Comparison of ENCODE assay signal across 7 mouse cellular contexts in genomic region chrX:153360666-153361269, GRCm38 (mm10).
DNase-seq lines count a peak whose midpoint lies in the region; ATAC-seq and TF ChIP-seq lines count a peak whose summit lies in the region.

No protein-coding gene starts in this region.

- H3K27ac ChIP-seq in lung, postnatal 0 days (ENCODE audit: low read length) = no peak overlapping the region
- no peak overlapping the region for H3K27ac ChIP-seq in forebrain, embryonic 11.5 days (ENCODE audit: low read depth, low read length)
- H3K27ac ChIP-seq in limb, embryonic 11.5 days (replicated peaks; ENCODE audit: low read depth, low read length) = no peak overlapping the region

- no peaks in the 10 kb centered on the region for H3K27me3 ChIP-seq in lung, postnatal 0 days (replicated peaks; ENCODE audit: insufficient read depth, low read length)
- H3K27me3 ChIP-seq in forebrain, embryonic 11.5 days (ENCODE audit: control insufficient read depth, insufficient read depth, low read length) = peaks cover 3% of the 10 kb centered on the region; the same call in 1 of the 2 replicates
- peaks cover 18% of the 10 kb centered on the region for H3K27me3 ChIP-seq in limb, embryonic 11.5 days (ENCODE audit: control insufficient read depth, insufficient read depth, low read length)
- H3K27me3 ChIP-seq in splenic B cell, adult 2 months (ENCODE audit: control insufficient read depth, insufficient read depth, low read length, poor library complexity, severe bottlenecking) = no peaks in the 10 kb centered on the region

- H3K9ac ChIP-seq in lung, postnatal 0 days (replicated peaks; ENCODE audit: low read depth) = no peak overlapping the region
- no peak overlapping the region for H3K9ac ChIP-seq in forebrain, embryonic 11.5 days (ENCODE audit: low read length)
- no peak overlapping the region for H3K9ac ChIP-seq in limb, embryonic 11.5 days (ENCODE audit: low read length)

- no peak for TF ChIP-seq CTCF in lung, postnatal 0 days (IDR thresholded peaks at IDR 0.05)

- ATAC-seq in lung, postnatal 0 days = no peak
- no peak for ATAC-seq in forebrain, embryonic 11.5 days (replicated peaks; ENCODE audit: low FRiP score)
- 0 out of 2 replicates have a peak, but pooled peaks have one; percentile 26 for ATAC-seq in limb, embryonic 11.5 days (ENCODE audit: insufficient number of reproducible peaks, low FRiP score, low TSS enrichment, low read depth)
- ATAC-seq in erythroid progenitor cell, adult 5-6 weeks (replicated peaks; ENCODE audit: low FRiP score, poor library complexity, severe bottlenecking) = no peak

- no peak for TF ChIP-seq EP300 in lung, postnatal 0 days (IDR thresholded peaks at IDR 0.05)

- no peak for DNase-seq in lung, postnatal 0 days (ENCODE audit: low spot score)
- no peak for DNase-seq in lung, postnatal 14 days
- DNase-seq in forebrain, embryonic 11.5 days (ENCODE audit: low spot score) = no peak
- DNase-seq in limb, embryonic 11.5 days (ENCODE audit: low spot score) = no peak
- DNase-seq in splenic B cell, adult 2 months (ENCODE audit: low read depth, low spot score) = peak; percentile 1
- no peak for DNase-seq in gastrocnemius, postnatal 10 days

- peak overlapping the region; percentile 62 for H3K4me2 ChIP-seq in lung, postnatal 0 days (replicated peaks; ENCODE audit: low read depth, low read length)
- peak overlapping the region; percentile 65 for H3K4me2 ChIP-seq in forebrain, embryonic 11.5 days (ENCODE audit: low read depth, low read length, severe bottlenecking)
- H3K4me2 ChIP-seq in limb, embryonic 11.5 days (ENCODE audit: low read depth, severe bottlenecking) = peak overlapping the region; percentile 61

- WGBS in lung, postnatal 0 days = 21% methylated on average over 9 of the region's 9 CpGs
- 26% methylated on average over 9 of the region's 9 CpGs for WGBS in forebrain, embryonic 11.5 days
- WGBS in limb, embryonic 11.5 days = 32% methylated on average over 9 of the region's 9 CpGs

- H3K9me3 ChIP-seq in lung, postnatal 0 days (ENCODE audit: low read length) = no peaks in the 10 kb centered on the region
- H3K9me3 ChIP-seq in forebrain, embryonic 11.5 days (ENCODE audit: control insufficient read depth, low read length) = no peaks in the 10 kb centered on the region
- H3K9me3 ChIP-seq in limb, embryonic 11.5 days (ENCODE audit: control insufficient read depth, low read length) = no peaks in the 10 kb centered on the region

- H3K36me3 ChIP-seq in lung, postnatal 0 days (ENCODE audit: insufficient read depth, low read length) = no peaks in the 10 kb centered on the region
- no peaks in the 10 kb centered on the region for H3K36me3 ChIP-seq in forebrain, embryonic 11.5 days (ENCODE audit: control insufficient read depth, insufficient read depth, low read length)
- no peaks in the 10 kb centered on the region for H3K36me3 ChIP-seq in limb, embryonic 11.5 days (ENCODE audit: control insufficient read depth, insufficient read depth, low read length)
- no peaks in the 10 kb centered on the region for H3K36me3 ChIP-seq in splenic B cell, adult 2 months (ENCODE audit: control insufficient read depth, insufficient read depth, low read length, poor library complexity, severe bottlenecking)

- H3K4me3 ChIP-seq in lung, postnatal 0 days (ENCODE audit: low read depth, low read length) = peak overlapping the region; percentile 41; the same call in 1 of the 2 replicates
- H3K4me3 ChIP-seq in forebrain, embryonic 11.5 days (ENCODE audit: low read depth, low read length) = peak overlapping the region; percentile 40; the same call in 1 of the 2 replicates
- no peak overlapping the region; the same call in 1 of the 2 replicates for H3K4me3 ChIP-seq in limb, embryonic 11.5 days (ENCODE audit: low read depth, low read length)

- H3K4me1 ChIP-seq in lung, postnatal 0 days (ENCODE audit: insufficient read depth, low read depth, low read length) = no peaks in the 10 kb centered on the region
- no peaks in the 10 kb centered on the region for H3K4me1 ChIP-seq in forebrain, embryonic 11.5 days (replicated peaks; ENCODE audit: control insufficient read depth, insufficient read depth, low read length)
- no peaks in the 10 kb centered on the region for H3K4me1 ChIP-seq in limb, embryonic 11.5 days (ENCODE audit: control insufficient read depth, insufficient read depth, low read length)
